Mouse (Mus musculus) thymus, adult 2 months (tissue): Measurements from ENCODE around the gene Pla2g12b. TPM values are rescaled to one million over a fixed set of nuclear protein-coding genes. Genes with fewer than 3 reads are reported as not detected.

ENCODE experiments used
- DNase-seq: peaks from one replicate; pipeline ENCODE4 v3.0.0; 2021
- H3K27ac ChIP-seq: fragments of 200-500 bp; 2 replicates; pipeline ENCODE4 v1.5.1; 2012; ENCODE audit warnings: low read length, control low read depth; ENCODE audit not compliant: control insufficient read depth, insufficient read depth
- H3K27me3 ChIP-seq: fragments of 200-500 bp; 2 replicates; pipeline ENCODE4 v1.6.1; 2012; ENCODE audit warnings: mild to moderate bottlenecking, low read length, moderate library complexity, mixed read lengths; ENCODE audit not compliant: control insufficient read depth, insufficient read depth
- H3K36me3 ChIP-seq: fragments of 200-500 bp; 2 replicates; pipeline ENCODE4 v1.6.1; 2012; ENCODE audit warnings: mild to moderate bottlenecking, low read length, moderate library complexity; ENCODE audit not compliant: control insufficient read depth, insufficient read depth
- H3K4me1 ChIP-seq: fragments of 200-500 bp; replicated peaks from 2 replicates; pipeline ENCODE4 v1.6.1; 2012; ENCODE audit warnings: low read length; ENCODE audit not compliant: control insufficient read depth, insufficient read depth
- H3K4me3 ChIP-seq: fragments of 200-500 bp; 2 replicates; pipeline ENCODE4 v1.5.1; 2012; ENCODE audit warnings: mild to moderate bottlenecking, low read length, control low read depth, moderate library complexity; ENCODE audit not compliant: control insufficient read depth, insufficient read depth
- CTCF ChIP-seq: fragments of 200-500 bp; IDR thresholded peaks from 2 replicates; pipeline ENCODE4 v1.5.1; 2012; ENCODE audit warnings: mild to moderate bottlenecking, control low read depth, low read length, moderate library complexity, borderline replicate concordance; ENCODE audit not compliant: control insufficient read depth, poor library complexity, insufficient read depth; ENCODE audit errors: extremely low read depth
- POLR2A ChIP-seq: fragments of 200-500 bp; IDR thresholded peaks from 2 replicates; pipeline ENCODE4 v1.6.1; 2012; ENCODE audit warnings: mild to moderate bottlenecking, low read length, control low read depth, moderate library complexity; ENCODE audit not compliant: control insufficient read depth, poor library complexity, insufficient read depth; ENCODE audit errors: extremely low read depth
- WGBS: fragments of 180-500 bp; shearing (Covaris S2); methylation state at CpG from one replicate; pipeline ENCODE4 v1.1.7; 2018; 5-methylcytosine and 5-hydroxymethylcytosine counted together
- polyA plus RNA-seq: library from polyadenylated mRNA; depleted of rRNA; stranded (reverse); fragments of >200 nt; gene quantifications from 2 replicates; pipeline ENCODE4 v1.2.3, GENCODE M21; 2012; rRNA removed

The Pla2g12b gene
- polyA plus RNA-seq, result 0.23 TPM in 1 of 2 replicates, not detected in the other

DNA sequence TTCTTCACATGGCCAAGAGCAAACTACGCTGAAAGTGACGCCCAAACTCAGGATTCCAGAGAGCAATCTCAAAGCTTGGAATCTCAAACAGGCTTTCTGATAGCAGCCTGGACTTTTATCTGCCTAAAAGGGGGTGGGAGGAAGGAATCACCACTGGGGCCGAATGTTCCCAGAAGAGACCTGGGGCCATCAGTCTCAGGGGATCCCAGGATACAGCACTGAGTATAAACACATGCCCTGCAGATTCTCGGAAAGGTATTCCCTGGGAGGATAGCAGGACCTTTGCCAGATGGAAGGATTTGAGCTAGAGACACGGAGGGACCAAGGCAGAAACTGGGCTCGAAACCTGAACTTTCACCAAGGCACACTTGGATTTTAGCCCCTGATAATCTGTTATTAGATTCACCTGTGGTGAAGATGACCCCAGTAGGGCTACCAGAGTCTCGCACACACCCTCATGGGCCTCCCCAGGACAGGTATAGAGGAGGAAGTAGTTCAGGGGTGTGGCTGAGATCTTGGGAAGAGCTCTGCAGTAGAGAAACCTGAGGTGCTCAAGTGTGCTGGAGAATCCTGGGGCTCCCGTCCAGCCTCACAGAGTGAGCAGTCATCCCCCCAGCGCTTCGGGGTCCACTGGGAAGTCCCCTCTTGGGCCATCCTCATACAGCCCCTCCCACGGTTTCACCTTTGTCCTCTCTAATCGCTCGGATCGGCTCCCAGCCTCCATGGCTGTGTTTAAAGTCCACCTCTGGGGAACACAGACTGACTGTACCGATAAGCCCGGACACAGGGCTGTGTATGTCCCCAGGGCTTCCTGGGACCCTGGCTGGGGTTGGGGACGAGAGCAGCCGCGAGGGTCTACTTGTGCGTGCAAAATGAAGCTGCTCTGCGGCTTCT lies at the start of gene Pla2g12b:
Gene Pla2g12b, plus strand, starts transcription at position 762 of the 894 bp plus-strand sequence.
- H3K36me3 ChIP-seq, result no peaks in the 10 kb centered on the region
- H3K27me3 ChIP-seq, result no peaks in the 10 kb centered on the region
- no peak within 1 kb of the TSS for H3K4me3 ChIP-seq
- no peak within 1 kb of the TSS for H3K27ac ChIP-seq
- no peak for TF ChIP-seq POLR2A
- TF ChIP-seq CTCF, result no peak
- no peak for DNase-seq
- 87% methylated on average over 21 of the region's 21 CpGs for WGBS
- H3K4me1 ChIP-seq, result no peaks in the 10 kb centered on the region

DNA sequence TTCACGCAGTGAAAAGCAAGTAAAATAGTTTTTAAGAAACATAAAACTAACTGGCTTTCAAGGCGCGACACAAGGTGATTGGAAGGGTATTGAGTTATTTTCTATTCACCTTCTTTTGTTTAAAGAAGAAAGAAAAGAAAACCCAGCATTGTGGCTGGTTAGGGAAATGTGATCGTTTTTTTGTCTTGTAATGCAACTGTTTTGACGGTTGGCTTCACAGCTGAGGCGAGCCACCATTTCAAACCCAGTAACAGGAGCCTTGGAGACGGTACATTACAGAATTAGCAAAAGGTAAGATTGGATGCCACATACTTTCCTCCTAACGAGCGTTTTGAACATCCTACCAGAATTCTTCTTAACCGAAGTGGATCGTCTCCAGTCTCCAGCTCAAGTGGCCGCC lies 49.3 kb upstream of the Pla2g12b start:
- H3K36me3 ChIP-seq, result peaks cover 25% of the 10 kb centered on the region
- 95% methylated on average over 12 of the region's 12 CpGs for WGBS

DNA sequence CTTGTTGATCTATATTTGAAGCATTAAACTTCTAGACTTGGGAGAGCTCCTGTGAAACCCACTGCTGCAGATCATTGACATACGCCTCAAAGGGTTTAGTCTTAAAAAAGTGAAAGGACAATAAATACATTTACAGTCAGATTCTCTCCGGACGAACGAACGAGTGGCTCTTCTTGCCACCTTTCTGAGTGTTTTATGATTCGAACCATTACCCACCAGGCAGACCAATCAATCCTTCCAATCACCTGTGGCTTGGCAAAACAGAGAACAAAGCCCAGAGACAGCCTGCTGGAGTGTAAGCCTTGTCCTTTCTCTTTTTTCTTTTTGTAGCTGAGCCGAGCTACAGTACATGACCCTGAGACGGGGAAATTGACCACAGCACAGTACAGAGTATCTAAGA lies 48.4 kb upstream of the Pla2g12b start:
- no peaks in the 10 kb centered on the region for H3K27me3 ChIP-seq
- no peak overlapping the region for H3K4me3 ChIP-seq
- 95% methylated on average over 8 of the region's 8 CpGs for WGBS
- no peak for DNase-seq
- no peak for TF ChIP-seq CTCF
- TF ChIP-seq POLR2A, result no peak
- H3K36me3 ChIP-seq, result peaks cover 25% of the 10 kb centered on the region
- no peak overlapping the region for H3K27ac ChIP-seq
- no peaks in the 10 kb centered on the region for H3K4me1 ChIP-seq

More for the DNA sequence above, 49.3 kb upstream of the Pla2g12b start:
- DNase-seq, result no peak
- TF ChIP-seq POLR2A (no peak), CTCF (no peak)
- Histone ChIP-seq H3K4me3 (no peak overlapping the region), H3K27ac (no peak overlapping the region), H3K4me1 (no peaks in the 10 kb centered on the region), H3K27me3 (no peaks in the 10 kb centered on the region)

DNA sequence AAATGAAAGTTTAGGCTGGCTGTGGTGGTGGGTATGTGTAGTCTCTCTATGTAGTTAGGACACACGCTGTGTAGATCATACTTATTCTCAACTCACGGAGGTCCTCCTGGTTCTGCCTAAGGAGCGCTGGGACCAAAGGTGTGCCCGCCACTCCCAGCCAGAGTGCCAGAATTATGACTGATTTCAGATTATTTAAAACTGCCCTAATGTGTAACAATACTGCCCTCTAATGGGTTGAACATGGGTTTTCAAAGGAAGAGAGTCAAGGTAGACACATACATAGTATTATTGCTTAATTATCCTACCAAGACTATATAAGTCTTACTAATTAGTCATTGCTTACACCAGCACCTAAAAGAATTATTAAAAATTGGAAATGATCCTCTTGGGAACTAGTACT lies 44.7 kb upstream of the Pla2g12b start:
- no peaks in the 10 kb centered on the region for H3K27me3 ChIP-seq
- H3K4me1 ChIP-seq, result no peaks in the 10 kb centered on the region
- 91% methylated on average over 4 of the region's 4 CpGs for WGBS
- TF ChIP-seq POLR2A (no peak), CTCF (no peak)
- peaks cover 28% of the 10 kb centered on the region for H3K36me3 ChIP-seq
- DNase-seq, result no peak
- H3K27ac ChIP-seq, result no peak overlapping the region
- no peak overlapping the region for H3K4me3 ChIP-seq

GRCm38 (mm10) chr10:59363208-59363607 lies 40.3 kb upstream of the Pla2g12b start:
- Histone ChIP-seq H3K27me3 (no peaks in the 10 kb centered on the region), H3K4me1 (no peaks in the 10 kb centered on the region), H3K27ac (no peak overlapping the region), H3K4me3 (no peak overlapping the region), H3K36me3 (peaks cover 26% of the 10 kb centered on the region)
- 94% methylated on average over 2 of the region's 2 CpGs for WGBS
- TF ChIP-seq POLR2A (no peak), CTCF (no peak)
- no peak for DNase-seq

- peaks cover 32% of the 10 kb centered on the region for H3K36me3 ChIP-seq
- H3K4me3 ChIP-seq, result no peak overlapping the region
- TF ChIP-seq CTCF (no peak), POLR2A (no peak)
- H3K27me3 ChIP-seq, result no peaks in the 10 kb centered on the region
- H3K27ac ChIP-seq, result no peak overlapping the region
- H3K4me1 ChIP-seq, result no peaks in the 10 kb centered on the region
- 95% methylated on average over 3 of the region's 3 CpGs for WGBS
- no peak for DNase-seq
Observed at GRCm38 (mm10) chr10:59364551-59364950, 38.9 kb upstream of the Pla2g12b start.
